Mouse (Mus musculus) heart, postnatal 10 days (tissue): ENCODE results near the gene Grk2. TPM values are rescaled to one million over a fixed set of nuclear protein-coding genes. Genes with fewer than 3 reads are reported as not detected.

Source experiments
- DNase-seq, 2 experiments: peaks; one replicate each; pipeline ENCODE4 v3.0.0; 2021
- intact Hi-C: fragments of 180-260 bp; cut with DNase I; formaldehyde crosslinking; loops from one replicate; pipeline ENCODE4 v1.15.1; 2025
- total RNA-seq, 2 experiments: library from RNA; stranded (reverse); gene quantifications; 2 replicates each; pipeline ENCODE4 v1.2.3; 2021

Gene Grk2
- total RNA-seq, 2 experiments from 2014 or later, result 51.4 to 57.2 TPM

GRCm38 (mm10) chr19:4304251-4304821, 1.7 kb downstream of the Grk2 start:
- DNase-seq, result no peak
- intact Hi-C loops, result no loop called here

DNA sequence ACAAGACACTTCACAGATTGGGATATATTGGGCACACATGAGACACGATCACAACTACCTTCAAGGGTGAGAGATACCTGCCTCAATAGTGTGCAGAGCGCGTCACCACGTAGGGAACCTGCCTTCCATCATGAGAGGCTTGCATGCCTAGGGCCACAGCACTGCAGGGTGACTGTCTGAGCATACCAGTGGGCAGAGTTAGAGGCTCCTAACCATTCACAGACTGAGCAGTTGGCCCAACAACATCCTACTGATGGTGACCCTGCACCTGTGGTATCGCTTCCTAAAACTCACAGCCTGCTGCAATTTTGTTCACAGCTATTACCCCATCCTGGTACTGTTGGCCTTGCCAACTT, 2.4 kb downstream of the Grk2 start:
- intact Hi-C loops, result no loop called here
- DNase-seq, result no peak

GRCm38 (mm10) chr19:4302936-4303639, 2.9 kb downstream of the Grk2 start:
- peak; percentile 75 to 78 for DNase-seq
- intact Hi-C loops, result no loop called here

DNA sequence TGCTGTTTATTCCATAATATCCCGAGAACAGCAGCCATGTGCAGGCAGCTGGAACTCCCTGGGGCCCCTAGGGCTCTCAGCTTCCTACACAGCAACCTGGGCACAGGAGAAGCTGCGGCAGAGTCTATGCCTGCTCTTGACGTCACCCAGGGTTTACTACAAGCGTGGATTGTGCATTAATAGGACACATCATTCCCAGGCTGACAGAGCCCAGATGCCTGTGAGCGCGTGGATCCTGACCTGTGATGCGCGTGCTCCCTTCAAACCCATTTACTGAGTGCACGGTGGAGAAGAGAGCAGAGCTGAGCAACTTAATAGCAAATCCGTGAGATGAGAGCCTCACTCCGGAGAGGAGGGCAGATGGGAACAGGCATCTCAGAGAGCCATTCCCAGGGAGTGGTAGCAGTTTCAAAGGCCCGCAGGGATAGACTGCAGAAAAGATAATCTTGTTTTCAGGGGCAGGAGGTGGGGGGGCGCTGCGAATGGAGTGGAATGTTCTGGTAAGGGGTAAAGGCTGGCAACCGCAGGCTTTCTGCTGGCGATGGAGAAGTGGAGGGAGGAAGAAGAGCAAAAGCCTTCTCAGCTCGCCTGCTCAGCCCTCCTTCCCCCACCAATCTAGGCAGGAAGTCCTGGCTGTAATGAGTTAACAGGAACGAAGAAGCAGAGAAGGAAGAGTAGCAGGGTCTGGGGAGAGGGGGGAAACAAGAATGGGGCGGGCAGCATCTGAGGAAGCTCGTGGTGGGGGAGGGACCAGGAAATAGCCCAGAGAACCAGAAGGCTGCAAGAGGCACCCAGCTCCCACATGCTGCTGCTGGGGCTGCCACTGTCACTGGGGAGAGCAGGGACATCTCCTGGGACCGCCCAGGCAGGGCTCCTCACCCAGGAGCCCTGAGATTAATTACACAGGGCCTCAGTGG, 4.0 kb downstream of the Grk2 start:
- peak; percentile 56 to 62 for DNase-seq
- intact Hi-C loops, result no loop called here

- intact Hi-C loops, result no loop called here
- no peak for DNase-seq
These were observed 4.9 kb downstream of the Grk2 start for GRCm38 (mm10) chr19:4300852-4301734.

- DNase-seq, result no peak
- intact Hi-C loops, result no loop called here
These were observed 5.7 kb downstream of the Grk2 start for GRCm38 (mm10) chr19:4300271-4300704.

DNA sequence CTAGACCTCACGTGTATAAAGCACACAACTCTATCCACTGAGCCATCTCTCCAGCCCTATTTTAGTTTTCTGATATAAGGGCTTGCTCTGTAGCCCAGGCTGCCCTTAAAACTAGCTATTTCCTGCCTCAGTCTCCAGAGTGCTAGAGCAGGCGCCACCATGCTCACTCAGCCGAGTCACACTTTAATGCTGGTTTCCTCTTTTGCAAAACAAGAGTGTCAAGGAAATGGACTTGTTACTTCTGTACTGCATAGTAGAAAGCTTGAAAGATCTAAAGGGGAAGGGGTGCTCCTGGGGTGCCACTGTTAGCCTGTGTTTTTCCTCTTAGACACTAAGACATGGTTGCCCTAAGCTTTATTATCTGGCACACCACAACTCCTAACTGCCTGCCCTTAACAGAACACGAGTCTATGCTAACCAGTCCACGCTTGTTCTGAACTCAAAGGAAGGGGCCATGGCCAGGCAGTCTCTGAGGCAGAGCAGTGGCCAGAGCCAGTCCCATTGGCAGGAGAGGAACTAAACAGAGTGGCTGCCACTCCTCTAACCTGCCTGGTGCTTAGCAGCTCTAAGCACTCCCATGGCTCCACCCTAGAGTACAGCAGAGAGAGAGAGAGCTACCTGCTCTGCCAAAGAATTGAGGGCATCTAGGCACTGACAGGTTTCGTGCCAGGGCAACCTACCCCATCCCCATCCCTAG, 6.3 kb downstream of the Grk2 start:
- no peak for DNase-seq
- intact Hi-C loops, result no loop called here

- intact Hi-C loops, result no loop called here
- DNase-seq, result no peak
These were observed 6.9 kb downstream of the Grk2 start for GRCm38 (mm10) chr19:4299126-4299525.

DNA sequence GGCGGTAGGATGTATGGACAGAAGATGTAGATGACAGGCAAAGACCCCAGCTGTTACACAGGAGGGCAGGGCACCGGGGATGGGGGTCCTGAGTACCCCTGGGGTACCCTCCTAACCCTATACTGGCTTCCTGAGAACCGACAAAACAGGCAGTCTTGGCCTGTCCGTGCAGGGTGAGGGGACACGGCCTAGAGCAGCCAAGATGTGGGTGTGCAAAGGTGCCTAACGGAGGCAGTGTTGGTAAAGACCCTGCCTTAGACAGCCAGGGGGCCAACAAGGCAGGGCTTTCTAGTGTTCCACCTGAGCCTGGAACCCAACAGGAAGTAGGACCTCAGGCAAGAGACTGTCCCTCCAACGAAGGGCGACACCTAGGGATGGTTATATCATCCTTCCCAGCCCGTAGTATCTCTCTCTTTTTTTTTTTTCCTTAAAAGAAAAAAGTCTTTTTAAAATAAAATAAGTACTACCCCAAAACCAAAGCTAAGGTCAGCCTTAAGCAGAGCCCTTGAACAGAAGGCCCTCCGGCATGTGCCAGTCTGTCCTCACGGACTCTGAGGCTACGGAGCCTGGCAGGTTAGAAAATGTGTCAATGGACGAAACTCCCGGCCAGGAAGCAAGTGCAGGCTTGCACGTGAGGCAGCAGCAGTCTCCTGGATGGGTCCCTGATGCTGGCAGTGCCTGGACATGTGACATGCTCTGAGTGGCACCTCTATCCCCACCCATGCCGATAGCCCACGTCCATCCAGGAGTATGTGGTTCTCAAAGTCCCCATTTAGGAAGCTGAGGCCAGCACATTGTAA, 7.5 kb downstream of the Grk2 start:
- intact Hi-C loops, result no loop called here
- DNase-seq, result no peak

DNA sequence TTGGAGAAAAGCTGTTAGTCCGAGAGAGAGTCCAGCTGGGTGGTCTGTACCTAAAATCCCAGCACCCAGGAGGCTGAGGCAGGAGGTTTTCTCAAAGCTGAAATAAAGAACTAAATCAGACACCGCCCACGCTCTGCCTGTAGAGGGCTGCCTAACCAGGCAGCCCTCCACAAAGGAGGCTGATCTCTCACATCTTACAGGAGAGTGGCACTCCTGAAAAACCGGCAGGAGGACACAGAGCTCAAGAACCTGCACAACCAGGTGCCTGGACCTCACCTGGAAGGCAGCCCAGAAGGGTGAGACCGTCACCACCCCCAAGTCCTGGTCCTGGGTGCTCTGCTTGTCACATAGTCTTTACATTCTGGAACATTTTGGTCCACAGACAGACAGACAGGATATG, 8.2 kb downstream of the Grk2 start:
- no peak for DNase-seq
- intact Hi-C loops, result no loop called here

DNA sequence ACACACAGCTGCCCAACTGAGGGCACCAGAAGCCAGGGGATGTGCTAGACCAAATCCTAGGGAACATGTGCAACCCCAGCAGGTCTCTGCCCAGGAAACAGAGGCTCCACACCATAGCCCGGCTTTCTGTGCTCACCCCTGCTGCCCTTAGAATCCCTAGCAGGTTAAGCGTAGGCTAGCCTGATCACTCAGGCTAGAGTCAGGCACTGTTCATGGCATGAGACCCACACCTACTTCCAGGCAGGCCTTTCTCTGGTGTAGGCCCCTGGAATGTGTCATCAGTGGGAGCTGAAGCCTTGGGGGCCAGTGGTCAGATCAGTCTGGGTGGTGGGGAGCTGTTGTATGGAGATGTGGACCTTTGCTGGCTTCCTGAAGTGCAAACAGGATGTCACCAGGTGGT, 9.4 kb downstream of the Grk2 start:
- no peak for DNase-seq
- intact Hi-C loops, result no loop called here

GRCm38 (mm10) chr19:4295391-4295790, 10.6 kb downstream of the Grk2 start:
- no peak for DNase-seq
- intact Hi-C loops, result no loop called here

GRCm38 (mm10) chr19:4294381-4295097, 11.5 kb downstream of the Grk2 start:
- intact Hi-C loops, result no loop called here
- peak; percentile 72 to 73 for DNase-seq

- DNase-seq, result no peak
- intact Hi-C loops, result no loop called here
These were observed 14.9 kb downstream of the Grk2 start for GRCm38 (mm10) chr19:4291161-4291560.

- no peak for DNase-seq
- intact Hi-C loops, result no loop called here
These were observed 15.3 kb downstream of the Grk2 start for GRCm38 (mm10) chr19:4290749-4291148.

DNA sequence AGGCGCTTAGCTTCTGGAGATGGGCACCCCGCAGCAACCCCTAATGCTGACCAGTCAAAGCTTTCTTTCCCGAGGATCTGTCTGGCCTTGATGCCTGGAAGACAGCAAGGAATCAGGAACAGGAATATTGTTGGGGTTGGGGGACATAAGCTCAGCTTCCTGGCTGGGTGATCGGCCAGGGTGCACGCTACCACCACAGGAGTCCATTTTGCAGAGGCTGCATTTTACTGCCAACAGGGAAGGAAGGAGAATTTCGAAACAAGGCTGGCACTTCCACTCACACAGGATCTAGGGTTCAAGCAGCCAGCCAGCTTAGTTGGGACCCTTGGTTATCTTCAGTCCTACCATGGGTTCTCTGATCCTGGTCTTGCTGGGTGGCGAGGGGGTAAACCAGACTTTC, 22.4 kb downstream of the Grk2 start:
- DNase-seq, result no peak
- intact Hi-C loops, result loop anchor here (2.0 kb wide), 1 partner anchor 23 kb away; the partner anchor contains the start of gene Grk2

GRCm38 (mm10) chr19:4282898-4283553, 23.0 kb downstream of the Grk2 start, which contains the start of gene Ankrd13d:
Ankrd13d (minus strand) TSS chr19:4283137.
- intact Hi-C loops, result loop anchor here (2.0 kb wide), 1 partner anchor 24 kb away; the partner anchor contains the start of gene Grk2

DNA sequence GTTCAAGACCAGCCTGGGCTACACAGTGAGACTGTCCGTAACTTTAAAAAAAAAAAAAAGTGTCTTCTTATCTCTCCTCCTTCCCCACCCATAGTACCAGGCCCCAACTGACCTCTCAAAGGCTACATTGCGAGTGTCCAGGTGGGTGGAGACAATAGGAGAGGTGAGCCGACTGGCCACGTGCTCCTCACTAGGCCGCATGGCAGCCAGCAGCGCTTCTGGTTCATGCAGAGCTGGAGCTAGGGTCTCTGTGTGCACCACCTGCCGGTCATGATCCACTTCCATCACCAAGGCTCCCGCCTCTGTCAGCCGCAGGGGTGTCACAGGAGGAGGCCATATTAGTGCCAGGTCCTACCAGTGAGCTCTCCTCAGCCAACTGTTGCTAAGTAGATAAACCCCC, 25.6 kb downstream of the Grk2 start:
- intact Hi-C loops, result no loop called here
- no peak for DNase-seq

More at GRCm38 (mm10) chr19:4282898-4283553, 23.0 kb downstream of the Grk2 start, which contains the start of gene Ankrd13d:
- peak; percentile 84 to 86 for DNase-seq
